Mouse (Mus musculus): ENCODE data around the gene Hist1h4h. TPM values are rescaled to one million over a fixed set of nuclear protein-coding genes. Genes with fewer than 3 reads are reported as not detected.
"Not testable (repeated sequence)": the region's sequence is repeated elsewhere in the genome, so short reads cannot be mapped to it uniquely, and the experiment has no call there.

Gene Hist1h4h
- polyA plus RNA-seq, 1 experiment from 2014 or later: 5.9 TPM

DNA sequence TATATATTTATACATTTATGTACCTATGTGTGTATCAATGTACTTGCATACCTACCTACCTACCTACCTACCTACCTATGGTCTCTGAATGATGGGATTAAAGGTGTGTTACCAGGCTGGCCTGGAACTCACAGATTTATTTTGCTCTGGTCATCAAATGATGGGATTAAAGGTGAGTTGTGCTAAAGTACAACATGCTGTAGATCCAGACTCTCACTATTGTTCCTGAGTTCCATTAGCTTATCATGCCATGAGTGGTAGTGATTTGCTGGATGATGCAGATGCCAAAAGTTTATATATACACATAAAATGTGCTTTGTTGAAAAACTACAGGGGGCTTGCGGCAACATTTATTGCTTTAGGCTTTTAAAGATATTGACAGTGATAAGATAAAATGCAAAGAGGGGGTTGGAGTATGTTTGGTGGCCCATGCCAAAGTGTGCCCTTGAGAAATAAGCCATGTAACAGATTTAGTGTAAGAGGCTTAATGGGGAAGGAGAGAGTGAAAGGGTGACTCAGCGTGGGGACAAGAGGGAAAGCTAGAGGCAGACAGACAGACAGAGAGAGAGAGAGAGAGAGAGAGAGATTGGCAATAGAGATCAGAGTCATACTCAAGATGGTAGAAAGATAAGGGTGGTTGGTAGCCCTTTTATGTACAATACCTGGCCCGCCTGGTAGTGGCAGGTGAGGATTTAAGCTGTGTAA, 6.3 kb downstream of the Hist1h4h start:
- WGBS (ENCODE audit: insufficient replicate concordance): 62% methylated on average over 3 of the region's 3 CpGs
- Histone ChIP-seq H3K9ac (peak overlapping the region; percentile 84), H3K4me1 (replicated peaks) (peaks cover 51% of the 10 kb centered on the region), H3K27me3 (no peaks in the 10 kb centered on the region), H3K4me3 (replicated peaks) (peak overlapping the region; percentile 63), H3K9me3 (replicated peaks) (no peaks in the 10 kb centered on the region), H3K4me2 (peak overlapping the region; percentile 65), H3K36me3 (no peaks in the 10 kb centered on the region), H3K27ac (peak overlapping the region; percentile 98)
- ATAC-seq (ENCODE audit: low read depth) (no peak), DNase-seq (no peak)

DNA sequence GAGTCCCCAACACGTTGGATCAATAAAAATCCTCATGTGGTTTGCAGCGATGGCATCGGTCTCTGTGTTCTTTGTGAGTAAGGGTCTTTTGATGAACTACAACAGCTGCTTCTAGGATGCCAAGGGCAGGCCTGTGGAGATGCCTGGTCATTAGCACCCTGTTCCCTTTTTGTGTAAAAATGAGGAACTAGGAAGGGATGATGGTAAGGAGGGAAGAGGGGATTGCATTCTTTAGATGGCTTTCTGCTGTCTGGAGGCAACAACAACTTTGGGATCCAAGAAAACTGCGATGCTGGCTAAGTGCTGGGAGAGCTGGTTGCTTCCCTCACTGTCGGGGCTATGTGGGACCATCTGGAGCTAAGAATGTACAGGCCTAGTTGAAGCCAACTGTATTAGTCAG, 7.4 kb downstream of the Hist1h4h start:
- Histone ChIP-seq H3K27me3 (no peaks in the 10 kb centered on the region), H3K4me2 (peak overlapping the region; percentile 65), H3K27ac (peak overlapping the region; percentile 98)

DNA sequence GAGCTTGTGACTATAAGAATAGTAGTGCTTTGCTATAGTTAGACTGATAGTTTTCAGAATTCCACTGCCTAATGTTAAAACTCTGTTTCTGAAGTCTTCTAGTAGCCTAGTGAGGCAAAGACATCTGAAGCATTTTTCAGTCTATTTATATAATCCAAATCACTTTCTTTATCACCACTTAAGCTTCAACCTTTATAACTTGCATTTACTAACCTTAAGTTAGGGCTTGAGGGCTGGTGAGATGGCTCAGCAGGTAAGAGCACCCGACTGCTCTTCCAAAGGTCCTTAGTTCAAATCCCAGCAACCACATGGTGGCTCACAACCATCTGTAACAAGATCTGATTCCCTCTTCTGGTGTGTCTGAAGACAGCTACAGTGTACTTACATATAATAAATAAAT, 9.0 kb downstream of the Hist1h4h start:
- not testable (repeated sequence) for H3K4me3 ChIP-seq (replicated peaks); H3K9me3 ChIP-seq (replicated peaks); H3K36me3 ChIP-seq; DNase-seq; H3K27me3 ChIP-seq; ATAC-seq (ENCODE audit: low read depth); H3K4me2 ChIP-seq
- peaks cover 40% of the 10 kb centered on the region for H3K4me1 ChIP-seq (replicated peaks)
- peak overlapping the region; percentile 98 for H3K27ac ChIP-seq
- H3K9ac ChIP-seq: peak overlapping the region; percentile 62
- WGBS (ENCODE audit: insufficient replicate concordance): 68% methylated on average over 1 of the region's 1 CpGs

More for the DNA sequence above, 7.4 kb downstream of the Hist1h4h start:
- Histone ChIP-seq H3K36me3 (no peaks in the 10 kb centered on the region), H3K9ac (peak overlapping the region; percentile 84), H3K4me1 (replicated peaks) (peaks cover 40% of the 10 kb centered on the region), H3K9me3 (replicated peaks) (no peaks in the 10 kb centered on the region), H3K4me3 (replicated peaks) (peak overlapping the region; percentile 63)
- WGBS (ENCODE audit: insufficient replicate concordance): 81% methylated on average over 5 of the region's 5 CpGs
- no peak for DNase-seq
- no peak for ATAC-seq (ENCODE audit: low read depth)

DNA sequence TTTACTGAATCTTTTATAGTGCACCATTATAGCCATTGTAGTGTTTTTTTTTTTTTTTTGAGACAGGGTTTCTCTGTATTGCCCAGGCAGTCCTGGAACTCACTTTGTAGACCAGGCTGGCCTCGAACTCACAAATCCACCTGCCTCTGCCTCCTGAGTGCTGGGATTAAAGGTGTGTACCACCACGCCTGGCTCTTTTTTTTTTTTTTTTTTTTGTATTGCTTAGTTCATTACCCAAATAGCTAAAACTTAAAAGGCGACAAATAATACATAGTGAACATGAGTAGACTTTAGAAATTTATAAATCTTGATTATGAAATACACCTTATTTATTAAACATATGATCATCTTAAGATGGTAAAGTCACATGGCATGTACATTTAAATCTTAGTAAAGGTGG, 10.6 kb downstream of the Hist1h4h start:
- Histone ChIP-seq H3K9ac (peak overlapping the region; percentile 90), H3K4me2 (peak overlapping the region; percentile 73), H3K4me1 (replicated peaks) (peaks cover 45% of the 10 kb centered on the region), H3K4me3 (replicated peaks) (peak overlapping the region; percentile 67), H3K27ac (peak overlapping the region; percentile 98), H3K27me3 (no peaks in the 10 kb centered on the region), H3K9me3 (replicated peaks) (no peaks in the 10 kb centered on the region), H3K36me3 (no peaks in the 10 kb centered on the region)
- DNase-seq (no peak), ATAC-seq (ENCODE audit: low read depth) (no peak)
- 62% methylated on average over 3 of the region's 3 CpGs for WGBS (ENCODE audit: insufficient replicate concordance)

DNA sequence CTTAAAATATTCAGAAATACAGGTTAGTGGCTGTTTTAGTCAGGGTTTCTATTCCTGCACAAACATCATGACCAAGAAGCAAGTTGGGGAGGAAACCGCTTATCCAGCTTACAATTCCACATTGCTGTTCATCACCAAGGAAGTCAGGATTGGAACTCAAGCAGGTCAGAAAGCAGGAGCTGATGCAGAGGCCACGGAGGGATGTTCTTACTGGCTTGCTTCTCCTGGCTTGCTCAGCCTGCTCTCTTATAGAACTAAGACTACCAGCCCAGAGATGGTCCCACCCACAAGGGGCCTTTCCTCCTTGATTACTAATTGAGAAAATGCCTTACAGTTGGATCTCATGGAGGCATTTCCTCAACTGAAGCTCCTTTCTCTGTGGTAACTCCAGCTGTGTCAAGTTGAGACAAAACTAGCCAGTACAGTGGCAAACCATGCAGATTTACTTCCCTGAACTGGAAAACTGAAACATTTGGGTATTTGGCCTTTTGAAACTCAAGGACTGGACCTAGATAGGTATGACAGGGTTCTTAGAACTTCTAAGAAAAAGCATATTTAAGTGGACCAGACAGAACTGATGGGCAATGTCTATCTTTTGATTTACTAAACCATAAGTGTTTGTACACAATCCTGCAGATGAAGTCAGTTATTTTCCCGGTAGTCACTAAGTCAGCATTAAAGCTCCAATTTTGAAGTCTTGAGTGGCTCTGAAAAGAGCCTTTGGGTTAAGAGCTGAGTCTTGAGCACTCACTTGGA, 11.6 kb downstream of the Hist1h4h start:
- WGBS (ENCODE audit: insufficient replicate concordance): 7% methylated on average over 3 of the region's 3 CpGs
- H3K36me3 ChIP-seq; H3K9me3 ChIP-seq (replicated peaks); H3K27me3 ChIP-seq; ATAC-seq (ENCODE audit: low read depth); DNase-seq: not testable (repeated sequence)
- Histone ChIP-seq H3K9ac (peak overlapping the region; percentile 90), H3K27ac (peak overlapping the region; percentile 98), H3K4me3 (replicated peaks) (peak overlapping the region; percentile 67), H3K4me1 (replicated peaks) (peaks cover 40% of the 10 kb centered on the region), H3K4me2 (peak overlapping the region; percentile 73)

DNA sequence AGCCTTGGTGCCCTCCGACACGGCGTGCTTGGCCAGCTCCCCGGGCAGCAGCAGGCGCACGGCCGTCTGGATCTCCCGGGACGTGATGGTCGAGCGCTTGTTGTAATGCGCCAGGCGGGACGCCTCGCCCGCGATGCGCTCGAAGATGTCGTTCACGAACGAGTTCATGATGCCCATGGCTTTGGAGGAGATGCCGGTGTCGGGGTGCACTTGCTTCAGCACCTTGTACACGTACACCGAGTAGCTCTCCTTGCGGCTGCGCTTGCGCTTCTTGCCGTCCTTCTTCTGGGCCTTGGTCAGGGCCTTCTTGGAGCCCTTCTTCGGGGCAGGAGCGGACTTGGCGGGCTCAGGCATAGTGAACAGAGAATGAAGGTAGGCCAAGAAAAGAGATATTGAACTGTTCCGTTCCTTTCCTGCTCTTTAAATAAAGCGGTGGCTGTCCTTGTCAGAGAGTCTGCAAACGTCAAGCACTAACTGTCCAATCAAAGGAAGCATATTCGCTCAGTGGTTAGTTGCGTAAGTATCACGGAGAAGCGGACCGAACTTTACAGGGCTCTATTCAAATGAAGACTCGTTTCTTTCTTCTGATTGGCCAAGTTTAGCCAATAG, 12.3 kb downstream of the Hist1h4h start, which contains the start of gene Hist1h2bh:
Gene Hist1h2bh (minus strand): TSS at position 394 of the 609 bp plus-strand sequence.
- Histone ChIP-seq H3K4me1 (replicated peaks) (peaks cover 33% of the 10 kb centered on the region), H3K9ac (peak within 1 kb of the TSS; percentile 90), H3K27ac (peak within 1 kb of the TSS; percentile 98), H3K4me3 (replicated peaks) (peak within 1 kb of the TSS; percentile 67), H3K4me2 (peak within 1 kb of the TSS; percentile 73)
- DNase-seq (peak; percentile 89), ATAC-seq (ENCODE audit: low read depth) (peak; percentile 87)
- not testable (repeated sequence) for H3K36me3 ChIP-seq; H3K27me3 ChIP-seq; H3K9me3 ChIP-seq (replicated peaks)
- WGBS (ENCODE audit: insufficient replicate concordance): under 1% methylated on average over 30 of the region's 42 CpGs

DNA sequence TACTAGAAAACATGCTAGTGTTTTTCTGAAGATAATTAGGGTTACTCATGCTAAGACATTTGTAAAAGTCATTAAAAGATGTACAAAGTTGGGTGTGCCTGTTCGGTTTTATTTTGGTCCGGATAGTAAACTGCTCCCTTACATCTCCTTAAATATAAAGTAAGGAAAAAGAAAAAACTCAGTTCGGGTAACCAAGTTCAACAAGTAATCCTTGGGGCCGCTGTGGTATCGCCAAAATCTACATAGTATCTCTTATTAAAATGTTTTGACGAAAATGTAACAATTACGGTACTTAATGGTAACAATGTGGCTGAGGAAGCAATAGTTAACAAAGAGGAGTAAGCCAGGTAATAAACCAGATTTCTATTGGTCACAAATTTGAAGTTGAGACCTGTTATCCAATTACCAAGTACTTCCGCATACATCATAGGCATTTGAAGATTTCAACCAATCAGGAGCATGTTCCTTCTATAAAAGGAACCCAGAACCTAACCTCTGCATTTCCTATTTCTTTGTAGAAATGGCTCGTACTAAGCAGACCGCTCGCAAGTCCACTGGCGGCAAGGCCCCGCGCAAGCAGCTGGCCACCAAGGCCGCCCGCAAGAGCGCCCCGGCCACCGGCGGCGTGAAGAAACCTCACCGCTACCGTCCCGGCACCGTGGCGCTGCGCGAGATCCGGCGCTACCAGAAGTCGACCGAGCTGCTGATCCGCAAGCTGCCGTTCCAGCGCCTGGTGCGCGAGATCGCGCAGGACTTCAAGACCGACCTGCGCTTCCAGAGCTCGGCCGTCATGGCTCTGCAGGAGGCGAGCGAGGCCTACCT, 13.3 kb downstream of the Hist1h4h start, which contains the start of gene Hist1h3f:
Gene Hist1h3f (plus strand): TSS at position 88 of the 822 bp plus-strand sequence.
- no peaks in the 10 kb centered on the region for H3K27me3 ChIP-seq
- WGBS (ENCODE audit: insufficient replicate concordance): under 1% methylated on average over 28 of the region's 45 CpGs
- H3K36me3 ChIP-seq: no peaks in the 10 kb centered on the region
- ATAC-seq (ENCODE audit: low read depth) (peak; percentile 75), DNase-seq (peak; percentile 86)
- peak within 1 kb of the TSS; percentile 73 for H3K4me2 ChIP-seq
- no peaks in the 10 kb centered on the region for H3K9me3 ChIP-seq (replicated peaks)
- peak within 1 kb of the TSS; percentile 98 for H3K27ac ChIP-seq
- peak within 1 kb of the TSS; percentile 90 for H3K9ac ChIP-seq
- H3K4me3 ChIP-seq (replicated peaks): peak within 1 kb of the TSS; percentile 67
- H3K4me1 ChIP-seq (replicated peaks): peaks cover 29% of the 10 kb centered on the region

DNA sequence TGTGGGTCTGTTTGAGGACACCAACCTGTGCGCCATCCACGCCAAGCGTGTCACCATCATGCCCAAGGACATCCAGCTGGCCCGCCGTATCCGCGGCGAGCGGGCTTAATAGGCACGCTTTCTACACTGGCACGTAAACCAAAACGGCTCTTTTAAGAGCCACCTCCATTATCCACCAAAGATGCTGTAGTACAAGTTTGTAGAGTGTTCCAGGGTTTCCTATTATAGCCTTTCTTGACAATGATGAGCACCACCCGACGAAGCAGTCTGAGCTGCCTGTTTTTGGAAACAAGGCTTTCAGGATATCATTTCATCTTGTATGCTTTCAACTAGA, 13.9 kb downstream of the Hist1h4h start:
- Histone ChIP-seq H3K27ac (peak overlapping the region; percentile 97), H3K9ac (peak overlapping the region; percentile 75)
- ATAC-seq (ENCODE audit: low read depth): peak; percentile 8

DNA sequence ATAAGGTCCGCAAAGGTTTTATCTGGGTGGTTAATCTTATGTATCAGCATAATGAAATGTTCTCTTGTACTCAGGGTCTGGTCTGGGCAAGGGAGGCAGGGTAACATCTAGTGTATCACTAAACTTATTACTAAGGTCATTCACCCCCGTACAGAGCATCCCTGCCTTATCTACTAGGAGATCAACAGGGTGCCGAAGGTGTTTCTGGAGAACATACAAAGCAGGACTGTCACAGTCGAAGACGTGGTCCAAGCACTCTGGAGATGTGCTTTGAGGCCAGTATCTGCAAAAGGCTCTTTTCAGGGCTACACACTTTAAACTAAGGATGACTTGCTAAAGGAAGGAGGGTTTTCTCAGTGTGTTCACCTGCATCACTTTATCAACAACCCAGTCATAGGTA, 15.8 kb downstream of the Hist1h4h start:
- H3K4me3 ChIP-seq (replicated peaks): no peak overlapping the region
- peaks cover 33% of the 10 kb centered on the region for H3K4me1 ChIP-seq (replicated peaks)
- no peaks in the 10 kb centered on the region for H3K9me3 ChIP-seq (replicated peaks)
- 65% methylated on average over 5 of the region's 5 CpGs for WGBS (ENCODE audit: insufficient replicate concordance)
- peak overlapping the region; percentile 89 for H3K27ac ChIP-seq
- no peak for ATAC-seq (ENCODE audit: low read depth)
- H3K4me2 ChIP-seq: peak overlapping the region; percentile 35; the same call in 1 of the 2 replicates
- H3K27me3 ChIP-seq: no peaks in the 10 kb centered on the region
- no peak for DNase-seq
- no peaks in the 10 kb centered on the region for H3K36me3 ChIP-seq
- H3K9ac ChIP-seq: peak overlapping the region; percentile 48; the same call in 1 of the 2 replicates

More for the DNA sequence above, 13.9 kb downstream of the Hist1h4h start:
- peaks cover 34% of the 10 kb centered on the region for H3K4me1 ChIP-seq (replicated peaks)
- not testable (repeated sequence) for DNase-seq; H3K9me3 ChIP-seq (replicated peaks); H3K36me3 ChIP-seq; H3K27me3 ChIP-seq
- 0% methylated on average over 13 of the region's 14 CpGs for WGBS (ENCODE audit: insufficient replicate concordance)
- H3K4me2 ChIP-seq: peak overlapping the region; percentile 72
- H3K4me3 ChIP-seq (replicated peaks): peak overlapping the region; percentile 56

DNA sequence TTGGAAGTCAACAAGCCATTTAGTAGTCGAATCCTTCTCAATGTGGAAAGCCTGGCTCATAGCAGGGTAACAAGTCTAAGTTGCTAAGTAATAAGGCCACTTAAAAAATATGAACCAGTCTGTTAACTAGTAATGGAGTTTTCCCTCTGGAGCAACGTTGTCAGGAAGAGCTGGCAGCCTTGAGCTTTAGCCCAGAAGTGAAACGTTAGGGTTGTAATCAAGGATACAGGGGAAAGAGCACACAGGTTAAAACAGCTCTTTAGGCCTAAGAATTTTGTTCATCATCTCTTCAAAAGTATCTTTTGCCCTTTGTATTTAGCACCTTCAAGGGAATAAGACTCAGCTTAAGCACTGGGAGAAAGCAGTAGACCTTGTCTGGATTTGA, 19.9 kb downstream of the Hist1h4h start:
- H3K4me1 ChIP-seq (replicated peaks): peaks cover 57% of the 10 kb centered on the region
- ATAC-seq (ENCODE audit: low read depth) (peak; percentile 0), DNase-seq (no peak)
- no peaks in the 10 kb centered on the region for H3K27me3 ChIP-seq
- under 1% methylated on average over 3 of the region's 3 CpGs for WGBS (ENCODE audit: insufficient replicate concordance)
- H3K4me3 ChIP-seq (replicated peaks): peak overlapping the region; percentile 58
- H3K4me2 ChIP-seq: peak overlapping the region; percentile 71
- H3K36me3 ChIP-seq: no peaks in the 10 kb centered on the region
- H3K27ac ChIP-seq: peak overlapping the region; percentile 98
- H3K9me3 ChIP-seq (replicated peaks): no peaks in the 10 kb centered on the region
- H3K9ac ChIP-seq: peak overlapping the region; percentile 81

Data from liver, embryonic 13.5 days (tissue).